Mouse (Mus musculus) testis, adult 2 months (tissue): ENCODE results near the gene Etl4.

ENCODE experiments used
- CTCF ChIP-seq: fragments of 200-500 bp; IDR thresholded peaks from 2 replicates; pipeline ENCODE4 v1.5.1; 2012; ENCODE audit warnings: low read depth, mild to moderate bottlenecking, inconsistent platforms, low read length, moderate library complexity; ENCODE audit not compliant: control insufficient read depth, insufficient read depth, insufficient replicate concordance
- POLR2A ChIP-seq: fragments of 200-500 bp; IDR thresholded peaks from 2 replicates; pipeline ENCODE4 v1.6.1; 2012; ENCODE audit warnings: low read depth, mild to moderate bottlenecking, inconsistent platforms, low read length, moderate library complexity; ENCODE audit not compliant: control insufficient read depth

GRCm38 (mm10) chr2:20642818-20643217, 733.2 kb downstream of the Etl4 start:
- TF ChIP-seq CTCF (no peak), POLR2A (no peak)
